Mouse (Mus musculus) heart, adult 10 weeks (tissue): ENCODE data around the gene Gm45713. TPM values are rescaled to one million over a fixed set of nuclear protein-coding genes. Genes with fewer than 3 reads are reported as not detected.

ENCODE experiments used
- polyA plus RNA-seq: library from polyadenylated mRNA; stranded (reverse); fragments of 350-450 nt; fragmentation: Illumina TruSeq; extraction: RNeasy Lipid Tissue Mini Kit (QIAGEN cat#74804); gene quantifications from one replicate; pipeline ENCODE4 v1.2.3, GENCODE M21; 2014; ENCODE audit warnings: low read depth, low replicate concordance

Gm45713 gene
- not detected for polyA plus RNA-seq

DNA sequence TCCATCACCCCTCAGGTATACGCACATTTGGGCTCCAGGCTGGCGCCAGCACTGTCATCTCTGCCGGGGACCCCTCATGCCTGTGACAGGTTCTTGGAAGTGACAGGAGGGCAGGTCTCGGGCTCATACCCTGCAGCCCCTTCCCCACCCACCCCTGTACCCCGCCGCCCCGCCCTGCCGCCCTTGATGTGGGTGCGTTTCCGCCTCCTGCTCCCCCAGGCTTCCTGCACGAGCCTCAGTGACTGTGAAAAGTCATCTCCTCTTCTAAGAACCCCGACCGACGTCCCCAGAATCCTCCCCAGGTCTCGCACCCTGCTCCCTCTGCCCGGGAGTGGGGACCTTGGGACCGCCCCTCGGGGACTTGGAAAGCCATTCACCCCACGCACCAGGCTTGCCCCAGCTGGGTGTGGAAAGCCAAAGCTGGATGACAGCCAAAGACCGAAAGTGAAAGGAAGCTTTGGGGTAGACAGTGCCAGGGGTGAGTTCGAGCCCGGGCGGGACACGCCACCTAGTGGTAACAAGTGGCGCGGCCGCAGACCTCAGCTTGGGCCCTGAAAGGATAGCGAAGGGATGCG is at the start of gene Gm45713, which contains the start of gene Flt3l:
TSS of gene Gm45713 (minus strand) at position 239 of the 575 bp plus-strand sequence.
TSS of gene Flt3l (minus strand) at position 440 of the 575 bp plus-strand sequence.

DNA sequence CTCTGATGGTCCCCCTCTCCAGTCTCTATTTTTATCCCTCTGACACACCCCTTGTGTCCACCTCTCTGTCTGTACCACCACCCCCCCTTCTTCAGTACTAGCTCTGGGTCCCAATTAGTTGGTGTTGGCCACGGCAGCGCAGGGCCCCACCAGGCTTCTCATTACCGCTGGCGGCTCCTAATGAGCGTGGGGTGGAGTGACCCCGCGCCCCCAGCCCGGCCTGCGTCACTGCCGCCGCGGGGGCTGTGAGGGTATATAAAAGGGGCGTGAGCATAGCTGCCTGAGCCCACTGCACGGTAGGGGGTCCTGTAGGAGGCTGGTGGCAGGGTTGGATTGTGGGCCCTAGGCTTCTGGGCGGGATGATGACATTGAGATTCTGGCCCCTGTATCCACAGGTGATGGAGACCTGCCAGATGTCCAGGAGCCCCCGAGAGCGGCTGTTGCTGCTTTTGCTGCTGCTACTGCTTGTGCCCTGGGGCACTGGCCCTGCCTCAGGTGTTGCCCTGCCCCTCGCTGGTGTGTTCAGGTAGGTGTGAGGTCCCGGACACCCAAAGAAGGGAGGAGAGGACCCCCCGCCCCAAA is 45.0 kb upstream of the Gm45713 start, which contains the start of gene Pth2:
TSS of gene Pth2 (plus strand) at position 100 of the 582 bp plus-strand sequence.

DNA sequence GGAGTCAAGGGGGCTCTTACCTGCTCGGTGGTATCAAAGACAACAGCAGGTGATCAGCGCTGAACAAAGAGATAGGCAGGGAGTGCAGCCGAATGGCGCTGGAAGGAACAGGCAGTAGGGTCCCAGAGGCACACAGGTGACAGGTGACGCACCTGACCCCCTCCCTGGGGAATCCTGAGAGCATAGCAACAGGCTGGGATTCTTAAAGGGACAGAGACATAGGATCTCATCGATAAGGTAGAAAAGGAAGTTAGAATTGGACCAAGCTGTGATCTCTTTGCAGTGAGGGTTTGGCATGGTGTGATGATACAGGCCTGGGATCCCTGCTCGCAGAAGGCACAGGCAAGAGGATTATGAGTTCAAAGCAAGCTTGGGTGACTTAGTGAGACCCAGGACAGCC is 43.4 kb upstream of the Gm45713 start, which contains the start of gene Gfy:
TSS of gene Gfy (minus strand) at position 101 of the 400 bp plus-strand sequence.

DNA sequence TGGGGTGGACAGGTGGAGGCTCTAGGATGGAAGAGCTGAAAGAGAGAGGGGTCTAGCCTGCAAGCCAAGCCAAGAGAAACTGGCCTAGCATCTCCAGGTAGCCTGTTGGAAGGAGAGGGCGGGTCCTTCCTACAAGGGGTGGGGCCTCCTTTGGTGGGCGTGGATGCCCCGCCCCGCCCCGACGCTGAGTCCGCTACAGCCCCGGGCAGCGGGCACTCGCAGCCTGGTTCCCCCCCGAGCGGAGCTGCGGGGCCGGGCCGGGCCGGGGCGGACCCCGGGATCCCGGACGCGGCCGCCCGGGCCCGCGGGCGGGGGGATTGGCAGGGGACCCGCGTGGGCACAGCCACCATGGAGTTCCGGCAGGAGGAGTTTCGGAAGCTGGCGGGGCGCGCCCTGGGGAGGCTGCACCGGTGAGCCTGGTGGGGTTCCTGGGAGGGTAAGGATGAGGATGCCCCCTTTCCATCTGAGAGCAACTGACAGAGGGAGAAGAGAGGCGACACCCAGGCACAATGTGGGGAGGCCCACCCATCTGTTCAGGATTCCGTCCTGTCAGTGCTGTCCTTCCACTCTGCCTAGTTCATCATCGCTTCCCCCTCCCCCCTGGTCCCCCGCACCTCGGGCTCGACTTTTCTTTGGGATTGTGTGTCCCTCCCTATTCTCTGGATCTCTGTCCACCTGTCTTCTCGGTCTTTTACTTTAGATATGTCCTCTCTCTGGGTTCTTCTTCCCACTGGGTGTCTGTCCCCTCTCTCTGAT is 27.9 kb upstream of the Gm45713 start, which contains the start of gene Slc17a7:
TSS of gene Slc17a7 (plus strand) at position 215 of the 756 bp plus-strand sequence.

DNA sequence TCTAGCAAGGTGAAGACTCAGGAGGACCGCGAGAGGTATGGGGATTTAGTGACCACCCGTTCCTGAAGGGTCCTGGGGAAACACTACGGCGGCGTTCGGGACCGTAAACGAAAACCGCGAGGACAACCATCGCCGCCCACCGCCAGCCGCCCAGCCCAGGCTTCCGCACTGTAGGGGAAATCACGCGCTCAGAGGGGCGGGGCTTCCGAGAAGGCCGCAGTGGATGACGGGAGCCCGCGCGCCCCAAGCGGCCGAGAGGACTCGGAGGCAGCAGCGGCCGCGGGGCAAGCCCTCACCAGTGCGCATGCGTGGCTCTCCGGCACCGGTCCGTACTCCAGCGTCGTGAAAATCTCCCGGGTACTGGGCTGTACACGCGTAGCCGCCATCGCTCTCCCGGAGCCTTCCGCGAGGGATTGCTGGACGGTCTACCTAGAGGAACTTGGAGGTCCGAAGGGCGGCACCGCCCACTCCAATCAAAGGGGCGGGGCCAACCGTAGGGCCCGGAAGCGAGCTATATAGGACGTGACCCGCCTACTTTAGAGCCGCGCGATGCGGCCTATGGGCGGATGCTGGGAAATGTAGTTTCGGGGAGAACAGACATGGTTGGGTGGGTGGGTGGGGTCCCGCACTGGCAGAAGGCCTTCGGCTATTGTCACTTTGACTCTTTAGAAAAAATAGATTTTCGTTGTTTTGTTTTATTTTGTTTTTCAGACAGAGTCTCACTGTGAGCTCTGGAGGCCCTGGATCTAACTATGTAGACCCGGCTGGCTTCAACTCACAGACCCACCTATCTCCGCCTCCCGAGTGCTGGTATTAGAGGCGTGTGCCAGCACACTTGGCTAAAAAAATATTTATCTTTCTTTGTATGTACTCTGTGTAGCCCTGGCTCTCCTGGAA is 18.3 kb upstream of the Gm45713 start, which contains the start of the genes Pih1d1 and Aldh16a1:
TSS of gene Pih1d1 (plus strand) at position 208 of the 897 bp plus-strand sequence.
TSS of gene Aldh16a1 (minus strand) at position 489 of the 897 bp plus-strand sequence.

DNA sequence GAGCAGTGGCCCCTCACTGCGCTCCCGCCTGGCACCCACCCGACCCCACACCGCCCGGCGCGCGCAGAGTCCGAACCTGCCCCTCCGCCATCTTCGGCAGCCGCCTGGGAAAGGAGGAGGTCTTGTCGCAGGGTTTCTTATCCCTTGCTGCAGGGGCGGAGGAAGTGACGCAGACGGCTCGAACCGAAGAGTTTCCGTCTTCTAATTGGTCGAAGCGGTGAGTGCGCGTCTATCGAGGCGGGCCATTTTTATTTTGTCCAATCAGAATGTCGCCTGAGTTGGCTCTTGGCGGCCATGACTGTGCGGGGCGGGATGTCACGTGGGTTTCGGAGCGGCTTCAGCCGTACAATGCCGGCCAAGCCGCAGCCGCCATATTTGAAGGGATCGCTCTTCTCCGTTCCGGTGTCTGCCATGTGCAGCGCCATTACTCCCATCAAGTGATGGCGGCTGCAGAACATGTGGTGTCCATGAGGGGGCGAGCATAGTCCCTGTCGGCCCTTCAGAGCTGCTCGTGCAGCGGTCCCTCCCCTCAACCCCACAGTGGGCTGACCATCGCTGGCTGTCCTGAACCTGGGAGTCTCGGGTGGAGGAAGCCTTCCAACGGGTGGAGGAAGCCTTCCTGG is 7.3 kb downstream of the Gm45713 start, which contains the start of gene Rpl13a:
TSS of gene Rpl13a (minus strand) at position 138 of the 623 bp plus-strand sequence.

DNA sequence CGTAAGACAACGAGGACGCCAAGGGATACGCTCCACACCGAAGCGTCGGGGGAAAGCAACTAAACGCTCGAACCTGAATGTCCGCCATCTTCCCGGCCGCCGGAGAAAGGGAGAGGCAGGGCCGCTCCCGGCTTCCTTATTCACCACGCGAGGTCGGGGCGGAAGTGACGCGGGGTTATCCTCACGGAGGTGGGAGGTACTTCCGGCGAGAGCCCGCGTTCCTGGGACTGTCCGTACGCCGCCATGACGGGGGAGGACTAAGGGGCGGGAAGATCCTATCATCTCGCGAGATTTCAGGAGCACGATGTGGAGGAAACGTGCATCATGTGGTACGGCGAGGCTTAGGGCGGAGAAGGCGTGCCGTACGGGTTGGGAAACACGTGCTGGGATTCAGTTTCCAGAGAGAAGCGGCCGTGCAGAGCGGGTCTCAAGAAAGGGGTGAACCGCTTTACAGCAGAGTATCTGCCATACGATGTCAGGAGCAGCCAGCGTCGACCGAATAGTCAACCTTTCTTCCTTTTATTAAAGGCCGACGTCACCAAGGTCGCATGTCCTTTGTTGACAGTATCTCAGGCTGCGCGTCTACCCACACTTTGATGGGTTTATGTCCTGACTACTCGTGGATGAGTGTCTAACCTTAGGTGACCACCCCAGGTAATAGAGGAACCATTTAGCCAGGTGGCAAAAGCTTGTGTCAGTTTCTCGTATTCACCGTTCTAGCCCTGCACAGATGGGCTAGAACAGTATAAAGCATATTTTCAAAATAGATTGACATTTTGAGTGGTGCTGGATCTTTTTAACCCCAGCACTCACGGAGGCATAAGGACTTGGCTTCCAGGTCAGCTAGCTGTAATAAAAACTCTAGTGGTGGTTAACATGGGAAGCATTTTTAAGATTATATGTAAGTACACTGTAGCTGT is 11.5 kb downstream of the Gm45713 start, which contains the start of gene Rps11:
TSS of gene Rps11 (minus strand) at position 216 of the 920 bp plus-strand sequence.

DNA sequence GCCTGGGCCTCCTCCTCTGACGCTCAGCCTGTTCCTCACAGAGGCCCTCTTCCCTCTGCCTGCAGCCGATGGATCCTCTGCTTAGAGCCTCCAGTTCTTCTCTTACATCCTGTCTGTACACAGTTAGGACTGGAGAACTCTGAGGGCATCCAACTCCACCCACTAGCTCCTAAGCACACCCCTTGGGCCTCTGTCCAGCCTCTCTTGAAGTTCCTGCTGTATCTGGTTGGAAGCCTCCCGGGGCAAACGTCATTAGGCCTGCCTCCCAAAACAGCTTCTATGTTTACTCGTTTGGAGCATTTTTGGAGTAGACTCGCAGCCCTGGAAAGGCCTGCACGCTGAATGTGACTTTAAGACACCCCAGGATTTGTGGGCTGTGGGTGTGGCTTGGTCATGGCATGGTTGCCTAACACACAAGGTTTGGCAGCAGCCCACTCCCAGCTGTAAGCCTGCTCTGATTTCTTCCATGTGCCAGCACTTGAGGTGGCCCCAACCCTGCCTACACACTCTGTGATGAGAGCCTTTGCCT is 32.3 kb downstream of the Gm45713 start, which contains the start of gene Fcgrt:
TSS of gene Fcgrt (minus strand) at position 200 of the 529 bp plus-strand sequence.

DNA sequence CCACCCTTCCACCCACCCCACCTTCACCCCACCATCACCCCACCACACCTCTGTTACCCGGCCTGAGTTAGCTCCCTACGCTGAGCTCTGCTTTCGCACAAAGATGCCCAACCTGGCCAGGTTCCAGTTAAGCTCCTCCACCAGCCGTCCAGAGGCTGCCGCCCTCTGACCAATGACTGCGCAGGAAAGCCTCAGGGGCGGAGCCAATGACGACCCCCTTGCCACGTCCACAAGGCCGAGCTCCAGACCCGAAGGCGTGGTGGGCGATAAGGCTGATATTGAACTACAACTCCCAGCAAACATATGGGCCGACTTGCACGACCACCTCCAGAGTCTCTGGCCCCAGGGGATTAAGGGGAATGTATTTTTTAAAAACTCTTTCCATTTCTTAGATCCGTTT is 44.0 kb downstream of the Gm45713 start, which contains the start of gene Rcn3:
TSS of gene Rcn3 (minus strand) at position 174 of the 400 bp plus-strand sequence.

Other genes starting within 250 kb of the Gm45713 start
- gene Med25, start 243.5 kb downstream of the Gm45713 start, polyA plus RNA-seq = 74.0 TPM
- 21.4 TPM for gene Fuz, start 240.2 kb downstream of the Gm45713 start, polyA plus RNA-seq
- 41.3 TPM for gene Ap2a1, start 206.7 kb downstream of the Gm45713 start, polyA plus RNA-seq
- gene Tsks, start 193.0 kb downstream of the Gm45713 start, polyA plus RNA-seq = not detected
- 3.6 TPM for gene Cpt1c, start 161.4 kb downstream of the Gm45713 start, polyA plus RNA-seq
- gene Prmt1, start 149.7 kb downstream of the Gm45713 start, polyA plus RNA-seq = 114 TPM
- gene Irf3, start 138.6 kb downstream of the Gm45713 start, polyA plus RNA-seq = 72.3 TPM
- gene Bcl2l12, start 137.5 kb downstream of the Gm45713 start, polyA plus RNA-seq = 12.3 TPM
- gene Scaf1, start 119.9 kb downstream of the Gm45713 start, polyA plus RNA-seq = 34.5 TPM
- 57.4 TPM for gene Rras, start 118.3 kb downstream of the Gm45713 start, polyA plus RNA-seq
- 13.2 TPM for gene Prr12, start 83.3 kb downstream of the Gm45713 start, polyA plus RNA-seq
- gene Nosip, start 73.8 kb downstream of the Gm45713 start, polyA plus RNA-seq = 40.7 TPM
- 12.4 TPM for gene Prrg2, start 73.6 kb downstream of the Gm45713 start, polyA plus RNA-seq
- gene Rcn3, start 44.0 kb downstream of the Gm45713 start, polyA plus RNA-seq = 40.8 TPM
- 83.1 TPM for gene Fcgrt, start 32.4 kb downstream of the Gm45713 start, polyA plus RNA-seq
- 641 TPM for gene Rps11, start 11.8 kb downstream of the Gm45713 start, polyA plus RNA-seq
- 958 TPM for gene Rpl13a, start 7.5 kb downstream of the Gm45713 start, polyA plus RNA-seq
- 21.0 TPM for gene Flt3l, start 201 bp upstream of the Gm45713 start, polyA plus RNA-seq
- gene Pih1d1, start 18.1 kb upstream of the Gm45713 start, polyA plus RNA-seq = 41.4 TPM
- 16.5 TPM for gene Aldh16a1, start 18.4 kb upstream of the Gm45713 start, polyA plus RNA-seq
- gene Slc17a7, start 27.7 kb upstream of the Gm45713 start, polyA plus RNA-seq = 27.4 TPM
- gene Gfy, start 43.3 kb upstream of the Gm45713 start, polyA plus RNA-seq = not detected
- gene Pth2, start 44.8 kb upstream of the Gm45713 start, polyA plus RNA-seq = not detected
- gene Ccdc155, start 68.7 kb upstream of the Gm45713 start, polyA plus RNA-seq = not detected
- not detected for gene Dkkl1, start 75.9 kb upstream of the Gm45713 start, polyA plus RNA-seq
- 7.8 TPM for gene Tead2, start 79.5 kb upstream of the Gm45713 start, polyA plus RNA-seq
- 3.0 TPM for gene Cd37, start 102.9 kb upstream of the Gm45713 start, polyA plus RNA-seq
- gene Slc6a16, start 104.9 kb upstream of the Gm45713 start, polyA plus RNA-seq = not detected
- gene Slc6a21, start 141.3 kb upstream of the Gm45713 start, polyA plus RNA-seq = not detected
- 31.0 TPM for gene Trpm4, start 197.5 kb upstream of the Gm45713 start, polyA plus RNA-seq
- 1,149 TPM for gene Hrc, start 199.1 kb upstream of the Gm45713 start, polyA plus RNA-seq
- gene Ppfia3, start 230.8 kb upstream of the Gm45713 start, polyA plus RNA-seq = 0.24 TPM
- gene Lin7b, start 234.4 kb upstream of the Gm45713 start, polyA plus RNA-seq = 1.2 TPM